Mouse (Mus musculus): ENCODE data around the gene Rab3a. TPM values are rescaled to one million over a fixed set of nuclear protein-coding genes. Genes with fewer than 3 reads are reported as not detected.

Gene Rab3a
- polyA plus RNA-seq, 1 experiment = 56.3 TPM

DNA sequence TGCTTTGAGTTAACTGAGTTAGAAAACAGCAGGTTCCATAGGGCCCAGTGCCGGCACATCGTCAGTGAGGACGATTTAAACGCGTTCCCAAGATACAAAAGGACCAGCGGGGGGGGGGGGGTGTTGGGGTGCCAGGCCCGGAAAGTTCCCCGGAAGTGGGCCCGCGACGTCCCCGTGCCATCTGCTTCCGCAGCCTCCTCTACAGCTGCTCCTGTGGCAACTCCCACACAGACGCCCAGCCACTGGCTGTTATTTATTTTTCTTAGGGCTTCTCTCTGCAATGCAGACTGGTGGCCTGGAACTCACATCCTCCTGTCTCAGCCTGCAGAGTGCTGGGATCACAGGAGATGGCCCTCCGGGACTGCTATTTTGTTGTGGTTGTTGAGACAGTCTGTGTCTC lies 46.7 kb downstream of the Rab3a start:
- no peak for DNase-seq (ENCODE audit: low read depth)

DNA sequence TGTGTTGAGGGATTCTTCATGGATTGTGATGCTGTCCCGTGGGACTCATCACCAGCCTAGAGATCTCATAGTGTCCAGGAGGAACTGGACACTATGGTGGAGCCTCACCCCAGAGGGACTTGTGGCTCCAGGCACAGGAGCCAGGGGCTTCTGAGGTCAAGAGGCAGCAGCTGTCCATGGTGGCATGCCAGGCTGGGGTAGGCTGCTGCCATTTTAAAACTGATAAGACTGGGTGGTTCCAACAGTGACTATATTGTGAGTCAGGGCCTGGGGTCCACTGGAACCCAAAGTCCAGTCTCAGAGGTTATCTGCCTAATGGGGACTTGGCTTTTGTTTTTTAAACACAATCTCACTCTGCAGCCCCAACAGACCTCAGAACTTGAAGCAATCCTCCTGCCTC lies 47.4 kb downstream of the Rab3a start:
- DNase-seq (ENCODE audit: low read depth) = no peak

DNA sequence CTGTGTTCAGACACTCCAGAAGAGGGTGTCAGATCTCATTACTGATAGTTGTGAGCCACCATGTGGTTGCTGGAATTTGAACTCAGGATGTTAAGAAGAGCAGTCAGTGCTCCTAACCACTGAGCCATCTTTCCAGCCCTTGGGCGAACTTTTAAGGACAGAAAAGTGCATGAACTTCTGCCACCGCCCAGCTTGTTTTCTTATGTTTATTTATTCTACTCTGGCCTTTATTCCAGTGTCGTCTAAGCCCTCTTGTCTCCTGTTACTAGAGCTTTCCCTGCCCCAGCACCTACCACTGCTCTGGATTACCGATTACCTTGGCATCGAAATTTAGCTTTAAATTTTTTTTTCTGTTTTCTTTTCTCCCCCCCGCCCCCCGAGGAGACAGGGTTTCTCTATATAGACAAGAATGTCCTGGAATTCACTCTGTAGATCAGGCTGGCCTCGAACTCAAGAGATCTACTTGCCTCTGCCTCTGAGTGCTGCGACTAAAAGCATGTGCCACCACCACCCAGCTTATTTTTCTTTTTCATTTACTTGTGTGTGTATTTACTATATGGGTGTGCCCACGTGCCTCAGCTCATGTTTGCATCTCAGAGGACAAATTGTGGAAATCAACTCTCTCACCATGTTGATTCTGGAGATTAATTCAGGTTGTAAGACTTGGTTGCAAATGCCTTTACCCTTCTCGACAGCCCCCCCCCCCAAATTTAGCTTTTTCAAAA lies 48.5 kb downstream of the Rab3a start:
- DNase-seq (ENCODE audit: low read depth) = no peak

DNA sequence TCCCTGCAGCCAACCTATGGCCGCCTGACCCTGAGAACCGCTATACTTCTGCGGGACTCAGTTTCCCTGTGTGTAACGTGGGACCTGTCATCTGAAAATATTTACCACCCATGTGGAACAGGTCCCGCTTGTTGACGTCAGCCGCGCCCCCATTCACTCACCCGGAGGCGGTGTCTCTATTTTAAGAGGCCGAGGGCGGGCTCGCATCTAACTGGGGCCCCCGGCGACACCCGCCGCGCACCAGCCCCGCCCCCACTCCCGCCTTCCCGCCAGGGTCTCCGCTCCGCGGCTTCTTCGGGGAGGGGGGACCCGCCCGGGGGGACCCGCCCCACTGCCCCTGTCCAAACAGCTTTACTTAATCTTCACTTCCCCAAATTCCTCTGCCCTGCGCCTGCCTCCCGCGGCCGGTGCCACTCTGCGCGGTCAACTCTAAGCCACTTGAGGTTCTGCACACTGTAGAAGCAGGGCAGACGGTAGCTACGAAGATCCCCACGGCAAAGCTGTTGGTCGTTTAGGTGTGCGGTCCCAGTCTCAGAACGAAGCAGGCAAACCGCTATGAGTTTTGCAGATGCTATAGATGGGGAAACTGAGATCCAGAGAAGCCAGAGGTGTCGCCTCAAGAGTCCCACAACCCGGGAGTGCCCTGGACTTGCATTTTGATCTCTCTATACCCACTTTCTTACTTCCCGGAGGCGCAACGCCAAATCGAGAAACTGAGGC lies 49.4 kb downstream of the Rab3a start:
- no peak for DNase-seq (ENCODE audit: low read depth)

DNA sequence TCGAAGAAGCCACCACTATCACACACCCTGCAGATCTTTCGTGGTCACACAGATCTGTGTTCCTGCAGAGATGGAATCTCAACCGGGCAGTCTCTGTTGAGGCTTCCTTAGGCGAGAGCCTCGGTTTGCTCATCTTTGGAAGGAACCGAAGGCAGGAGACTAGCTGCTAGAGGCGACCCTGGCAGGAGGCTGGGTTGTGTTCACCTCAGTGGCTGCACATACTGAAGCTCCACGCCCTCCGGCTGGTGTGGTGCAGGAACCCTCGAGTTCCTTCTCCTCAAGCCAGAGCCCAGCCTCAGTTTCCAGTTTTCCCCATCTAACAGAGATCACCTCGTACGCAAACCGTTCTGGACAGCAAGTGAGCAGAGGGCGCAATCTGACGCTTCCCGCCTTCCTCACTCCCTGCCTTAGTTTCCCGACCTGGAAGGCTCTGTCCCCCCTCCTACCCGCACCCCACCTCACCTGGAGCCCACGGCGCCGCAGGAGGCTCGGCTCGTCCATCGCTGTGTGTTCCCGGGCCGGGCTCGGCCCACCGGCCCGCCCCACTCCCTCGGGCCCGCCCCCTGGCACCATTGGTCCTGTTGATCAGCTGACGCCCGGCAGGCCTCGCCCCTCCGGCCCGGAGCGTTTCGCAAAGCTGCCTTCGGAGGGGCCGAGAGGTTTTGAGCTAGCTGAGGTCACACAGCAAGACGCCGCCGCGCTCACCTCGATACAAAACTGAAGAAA lies 50.2 kb downstream of the Rab3a start, which contains the start of gene Mast3:
Gene Mast3 (minus strand): TSS at position 574 of the 726 bp plus-strand sequence.
- DNase-seq (ENCODE audit: low read depth) = no peak

DNA sequence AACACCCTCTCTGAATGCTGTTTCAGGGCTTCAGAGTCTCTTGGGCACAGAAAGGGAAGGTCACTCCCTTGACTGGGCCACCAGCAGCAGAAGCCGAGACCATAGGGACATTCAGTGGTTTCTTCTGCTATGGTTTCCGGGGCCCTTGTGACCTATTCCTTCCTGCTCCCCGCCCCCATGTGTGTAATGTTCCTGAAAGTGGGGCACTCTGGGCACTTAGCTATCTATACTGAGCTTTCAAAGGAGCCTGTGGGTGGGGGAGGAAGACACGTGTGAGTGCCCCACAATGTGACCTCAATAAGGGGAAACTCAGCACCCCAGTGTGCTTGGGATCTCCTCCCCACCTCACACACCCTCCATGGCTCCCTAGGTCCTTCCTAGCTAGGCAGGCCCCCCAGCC lies 52.1 kb downstream of the Rab3a start:
- DNase-seq (ENCODE audit: low read depth) = no peak

DNA sequence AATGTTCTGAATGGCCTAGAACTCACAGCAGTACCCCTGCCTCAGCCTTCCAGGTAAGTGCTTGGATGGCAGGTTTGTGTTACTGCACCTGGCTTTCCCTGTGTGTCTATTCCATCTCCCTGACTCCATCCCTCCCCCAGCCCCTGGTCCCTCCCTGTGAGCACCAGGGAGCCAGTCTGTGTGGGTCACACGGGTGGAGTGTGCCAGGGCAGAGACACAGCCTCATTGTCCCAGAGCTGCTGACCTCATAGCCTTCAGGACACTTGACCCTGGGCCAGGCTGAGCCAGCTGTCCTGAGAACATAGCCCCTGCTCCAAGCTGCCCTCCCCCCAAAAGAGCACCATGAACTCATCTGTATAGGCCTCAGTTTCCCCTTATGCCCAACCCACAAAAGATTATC lies 52.8 kb downstream of the Rab3a start:
- DNase-seq (ENCODE audit: low read depth) = no peak

DNA sequence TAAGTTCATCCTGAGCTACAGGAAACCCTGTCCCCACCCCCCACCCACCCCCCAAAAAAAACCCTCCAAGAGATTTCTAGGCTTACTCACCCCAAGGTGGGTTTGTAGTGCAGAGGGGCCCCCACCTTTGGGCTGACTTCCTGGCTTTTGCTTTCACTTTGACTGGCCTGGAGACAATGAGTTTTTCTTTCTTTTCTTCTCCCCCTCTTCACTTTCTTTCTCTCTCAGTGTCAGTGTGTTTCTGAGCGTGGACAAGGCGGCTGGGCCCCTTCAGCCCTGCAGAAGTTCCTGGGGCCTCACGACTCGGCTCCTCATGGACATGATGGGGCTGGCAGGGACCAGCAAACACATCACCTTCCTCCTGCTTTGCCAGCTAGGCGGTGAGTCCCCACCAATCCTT lies 53.8 kb downstream of the Rab3a start, which contains the start of gene Il12rb1:
Gene Il12rb1 (plus strand): TSS at position 211 of the 400 bp plus-strand sequence.
- no peak for DNase-seq (ENCODE audit: low read depth)

Other genes with a start within 250 kb of the Rab3a start
- gene Rex1bd, start 247.9 kb upstream of the Rab3a start, polyA plus RNA-seq (2012; rRNA removed) = 202 and 238 TPM in 2 replicates
- 662 and 697 TPM in 2 replicates for gene Uba52, start 243.9 kb upstream of the Rab3a start, polyA plus RNA-seq (2012; rRNA removed)
- gene Fkbp8, start 227.0 kb upstream of the Rab3a start, polyA plus RNA-seq (2012; rRNA removed) = 399 and 446 TPM in 2 replicates
- 92.8 and 107 TPM in 2 replicates for gene Kxd1, start 226.7 kb upstream of the Rab3a start, polyA plus RNA-seq (2012; rRNA removed)
- gene Ell, start 215.2 kb upstream of the Rab3a start, polyA plus RNA-seq (2012; rRNA removed) = 18.4 and 23.9 TPM in 2 replicates
- 575 and 782 TPM in 2 replicates for gene Isyna1, start 160.3 kb upstream of the Rab3a start, polyA plus RNA-seq (2012; rRNA removed)
- gene Ssbp4, start 145.8 kb upstream of the Rab3a start, polyA plus RNA-seq (2012; rRNA removed) = 188 and 229 TPM in 2 replicates
- gene Lrrc25, start 138.5 kb upstream of the Rab3a start, polyA plus RNA-seq (2012; rRNA removed) = 8.4 and 9.6 TPM in 2 replicates
- 4.5 and 5.5 TPM in 2 replicates for gene Gdf15, start 122.2 kb upstream of the Rab3a start, polyA plus RNA-seq (2012; rRNA removed)
- 69.8 and 71.9 TPM in 2 replicates for gene Pgpep1, start 94.3 kb upstream of the Rab3a start, polyA plus RNA-seq (2012; rRNA removed)
- gene Lsm4, start 81.4 kb upstream of the Rab3a start, polyA plus RNA-seq (2012; rRNA removed) = 90.7 and 91.6 TPM in 2 replicates
- gene Jund, start 55.7 kb upstream of the Rab3a start, polyA plus RNA-seq (2012; rRNA removed) = 170 and 254 TPM in 2 replicates
- gene Iqcn, start 51.2 kb upstream of the Rab3a start, polyA plus RNA-seq (2012; rRNA removed) = 0.55 and 1.0 TPM in 2 replicates
- gene Gm3336, start 36.1 kb upstream of the Rab3a start, polyA plus RNA-seq (2012; rRNA removed) = 0.35 and 0.63 TPM in 2 replicates
- 9.4 and 9.9 TPM in 2 replicates for gene Pde4c, start 31.0 kb upstream of the Rab3a start, polyA plus RNA-seq (2012; rRNA removed)
- 127 and 143 TPM in 2 replicates for gene Mpv17l2, start 6.3 kb downstream of the Rab3a start, polyA plus RNA-seq (2012; rRNA removed)
- gene Pik3r2, start 22.0 kb downstream of the Rab3a start, polyA plus RNA-seq (2012; rRNA removed) = 92.1 and 92.3 TPM in 2 replicates
- gene Mast3, start 50.4 kb downstream of the Rab3a start, polyA plus RNA-seq (2012; rRNA removed) = 56.6 and 85.2 TPM in 2 replicates
- 1.1 and 1.3 TPM in 2 replicates for gene Il12rb1, start 53.8 kb downstream of the Rab3a start, polyA plus RNA-seq (2012; rRNA removed)
- 134 and 150 TPM in 2 replicates for gene Arrdc2, start 85.0 kb downstream of the Rab3a start, polyA plus RNA-seq (2012; rRNA removed)
- gene Kcnn1, start 108.6 kb downstream of the Rab3a start, polyA plus RNA-seq (2012; rRNA removed) = 4.3 and 5.6 TPM in 2 replicates
- 38.1 and 44.2 TPM in 2 replicates for gene Ccdc124, start 119.3 kb downstream of the Rab3a start, polyA plus RNA-seq (2012; rRNA removed)
- gene Slc5a5, start 138.1 kb downstream of the Rab3a start, polyA plus RNA-seq (2012; rRNA removed) = 0.46 and 0.69 TPM in 2 replicates
- gene Rpl18a, start 142.7 kb downstream of the Rab3a start, polyA plus RNA-seq (2012; rRNA removed) = 3,173 and 3,579 TPM in 2 replicates
- gene Map1s, start 151.3 kb downstream of the Rab3a start, polyA plus RNA-seq (2012; rRNA removed) = 27.7 and 32.4 TPM in 2 replicates

Data from gonadal fat pad, adult 2 months (tissue).